Mouse (Mus musculus) cerebellum, postnatal 10 days (tissue): ENCODE data around the gene Lsm4.

Experiments used
- DNase-seq, 2 experiments: peaks; one replicate each; pipeline ENCODE4 v3.0.0; 2021; ENCODE audit warnings: mixed read lengths in 2 of 2

Gene Lsm4

GRCm38 (mm10) chr8:70680039-70680438, 7.0 kb downstream of the Lsm4 start:
- no peak for DNase-seq

GRCm38 (mm10) chr8:70681410-70681809, 8.4 kb downstream of the Lsm4 start:
- no peak for DNase-seq

GRCm38 (mm10) chr8:70682193-70682592, 9.1 kb downstream of the Lsm4 start:
- DNase-seq, result no peak

- no peak for DNase-seq
These were observed 9.6 kb downstream of the Lsm4 start for GRCm38 (mm10) chr8:70682692-70683091.

GRCm38 (mm10) chr8:70684291-70684690, 11.2 kb downstream of the Lsm4 start:
- no peak for DNase-seq

GRCm38 (mm10) chr8:70687576-70687975, 14.5 kb downstream of the Lsm4 start:
- peak; percentile 84 for DNase-seq

GRCm38 (mm10) chr8:70688136-70688535, 15.1 kb downstream of the Lsm4 start:
- no peak for DNase-seq

- peak in 1 of 2 experiments; percentile 43 for DNase-seq
These were observed 16.9 kb downstream of the Lsm4 start for GRCm38 (mm10) chr8:70689892-70690390.

GRCm38 (mm10) chr8:70691230-70691629, 18.2 kb downstream of the Lsm4 start:
- DNase-seq, result no peak

GRCm38 (mm10) chr8:70691727-70692231, 18.7 kb downstream of the Lsm4 start:
- DNase-seq, result peak in 1 of 2 experiments; percentile 42

GRCm38 (mm10) chr8:70693636-70694035, 20.6 kb downstream of the Lsm4 start:
- no peak for DNase-seq

GRCm38 (mm10) chr8:70695318-70696018, 22.4 kb downstream of the Lsm4 start:
- peak; percentile 71 to 74 for DNase-seq

GRCm38 (mm10) chr8:70696019-70696885, 23.2 kb downstream of the Lsm4 start:
- peak; percentile 92 for DNase-seq

- no peak for DNase-seq
These were observed 23.9 kb downstream of the Lsm4 start for GRCm38 (mm10) chr8:70696946-70697345.

GRCm38 (mm10) chr8:70697366-70698250, 24.6 kb downstream of the Lsm4 start:
- DNase-seq, result no peak

- DNase-seq, result peak; percentile 100
These were observed 25.5 kb downstream of the Lsm4 start, which contains the start of gene Jund for GRCm38 (mm10) chr8:70698310-70699109. TSS of gene Jund (plus strand) at chr8:70698949.

GRCm38 (mm10) chr8:70699116-70699833, 26.2 kb downstream of the Lsm4 start:
- peak in 1 of 2 experiments; percentile 80 for DNase-seq

- peak; percentile 94 to 95 for DNase-seq
These were observed 26.9 kb downstream of the Lsm4 start for GRCm38 (mm10) chr8:70699834-70700554.

- peak; percentile 91 to 94 for DNase-seq
These were observed 27.5 kb downstream of the Lsm4 start for GRCm38 (mm10) chr8:70700555-70700922.
